Mouse (Mus musculus) adrenal gland, adult 8-10 months (tissue): ENCODE data around the gene AI854703. TPM values are rescaled to one million over a fixed set of nuclear protein-coding genes. Genes with fewer than 3 reads are reported as not detected.
"Not testable (repeated sequence)": the region's sequence is repeated elsewhere in the genome, so short reads cannot be mapped to it uniquely, and the experiment has no call there.

Source experiments
- DNase-seq: peaks from one replicate; pipeline ENCODE4 v3.0.0; 2022
- total RNA-seq, 4 experiments: library from RNA; stranded (reverse); gene quantifications; 2 replicates each; pipeline ENCODE4 v1.2.4; 2022

Gene AI854703
- total RNA-seq, 4 experiments from 2014 or later = 1.9 to 6.3 (median 4.1) TPM

DNA sequence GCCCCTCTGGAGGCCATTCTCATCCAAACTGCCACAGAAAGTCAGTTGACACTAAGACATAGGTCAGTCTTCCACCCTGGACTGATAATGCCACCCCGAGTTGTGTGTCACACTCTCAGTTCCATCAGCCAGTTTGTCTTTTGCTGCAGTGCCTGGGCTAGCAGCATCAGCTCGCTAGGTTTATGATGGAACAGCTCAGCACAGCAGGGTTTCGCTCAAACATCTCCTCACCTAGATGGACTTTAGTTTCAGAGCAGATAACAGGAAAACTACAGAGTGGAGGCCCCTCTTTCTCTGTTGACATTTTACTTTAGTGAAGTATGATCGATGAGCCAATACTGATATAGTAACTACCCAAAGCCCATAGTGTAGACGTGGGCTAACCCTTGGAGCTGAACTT, 11.8 kb upstream of the AI854703 start:
- no peak for DNase-seq

DNA sequence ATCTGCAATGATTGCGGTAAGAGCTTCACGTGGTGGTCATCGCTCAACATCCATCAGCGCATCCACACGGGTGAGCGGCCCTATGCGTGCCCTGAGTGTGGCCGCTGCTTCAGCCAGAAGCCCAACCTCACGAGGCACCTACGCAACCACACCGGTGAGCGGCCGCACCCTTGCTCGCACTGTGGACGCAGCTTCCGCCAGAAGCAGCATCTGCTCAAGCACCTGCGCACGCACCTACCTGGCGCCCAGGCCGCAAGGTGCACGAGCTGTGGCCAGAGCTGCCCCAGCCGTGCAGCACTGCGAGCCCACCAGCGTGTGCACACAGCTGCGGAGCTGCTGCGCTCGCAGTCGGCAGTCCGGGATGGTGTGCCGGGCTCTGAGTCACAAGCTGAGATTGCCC, 6.5 kb upstream of the AI854703 start:
- DNase-seq = no peak

DNA sequence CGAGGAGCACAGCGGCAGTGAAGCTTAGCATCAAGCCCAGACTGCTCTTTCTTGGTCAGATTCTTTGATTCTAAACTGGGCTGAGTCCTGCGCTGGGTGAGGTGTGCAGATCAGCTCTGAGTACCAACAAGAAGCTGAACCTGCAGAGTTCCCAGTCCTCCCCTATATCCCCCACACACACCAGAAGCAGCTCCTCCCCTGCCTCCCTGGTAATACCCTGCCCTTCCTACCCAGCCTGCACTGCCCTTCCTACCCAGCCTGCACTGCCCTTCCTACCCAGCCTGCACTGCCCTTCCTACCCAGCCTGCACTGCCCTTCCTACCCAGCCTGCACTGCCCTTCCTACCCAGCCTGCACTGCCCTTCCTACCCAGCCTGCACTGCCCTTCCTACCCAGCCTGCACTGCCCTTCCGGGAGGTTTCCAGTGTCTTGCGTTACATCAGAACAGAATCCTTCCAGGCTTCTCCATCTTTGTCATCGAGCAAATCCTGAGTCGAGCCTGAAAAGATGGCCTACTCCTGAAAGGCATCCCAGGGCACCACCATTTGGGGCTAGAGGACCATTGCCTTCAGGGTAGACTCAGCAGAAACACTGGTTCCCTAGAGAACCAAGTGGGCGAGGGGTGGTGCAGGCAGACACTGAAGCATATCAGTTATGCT, 4.2 kb upstream of the AI854703 start:
- not testable (repeated sequence) for DNase-seq

DNA sequence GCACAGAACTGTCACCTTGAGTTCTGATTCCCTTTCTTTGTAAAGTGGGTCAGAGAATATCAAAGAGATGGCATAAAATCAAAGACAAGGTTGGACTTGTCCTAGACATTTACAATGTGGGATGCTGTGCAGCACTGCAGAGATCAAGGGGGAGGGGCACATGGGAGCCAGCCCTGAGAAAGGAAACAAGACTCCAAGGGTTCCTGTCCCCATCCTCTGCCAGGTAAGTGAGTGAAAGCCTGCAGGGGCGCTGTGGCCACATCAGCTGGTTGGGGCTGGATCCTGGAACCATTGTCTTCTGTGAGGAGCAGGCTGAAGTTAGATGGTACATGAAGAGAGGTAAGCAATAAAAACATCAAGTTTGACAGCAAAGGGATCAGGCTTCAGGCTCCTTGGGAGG, 3.1 kb upstream of the AI854703 start:
- peak; percentile 53 for DNase-seq

DNA sequence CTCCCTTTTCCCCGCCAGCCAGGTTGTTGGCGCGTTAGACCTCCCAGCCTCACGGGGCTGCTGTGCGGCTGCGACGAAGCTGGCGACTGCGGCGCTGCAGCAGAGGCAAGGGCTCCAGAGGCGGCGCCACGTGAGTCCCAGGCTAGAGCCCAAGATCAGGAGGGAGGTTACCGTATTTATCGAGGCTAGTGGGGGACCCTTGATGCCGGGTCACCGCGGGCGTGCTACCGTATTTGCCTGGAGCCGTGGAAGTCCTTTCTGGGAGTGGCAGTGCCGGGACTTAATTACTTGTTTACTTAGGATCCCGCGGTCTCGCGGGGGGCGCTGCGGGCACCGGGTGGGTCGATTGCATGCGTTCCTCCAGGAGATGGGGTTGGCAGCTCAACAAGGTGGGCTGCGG, 420 bp downstream of the AI854703 start:
- peak; percentile 44 for DNase-seq

DNA sequence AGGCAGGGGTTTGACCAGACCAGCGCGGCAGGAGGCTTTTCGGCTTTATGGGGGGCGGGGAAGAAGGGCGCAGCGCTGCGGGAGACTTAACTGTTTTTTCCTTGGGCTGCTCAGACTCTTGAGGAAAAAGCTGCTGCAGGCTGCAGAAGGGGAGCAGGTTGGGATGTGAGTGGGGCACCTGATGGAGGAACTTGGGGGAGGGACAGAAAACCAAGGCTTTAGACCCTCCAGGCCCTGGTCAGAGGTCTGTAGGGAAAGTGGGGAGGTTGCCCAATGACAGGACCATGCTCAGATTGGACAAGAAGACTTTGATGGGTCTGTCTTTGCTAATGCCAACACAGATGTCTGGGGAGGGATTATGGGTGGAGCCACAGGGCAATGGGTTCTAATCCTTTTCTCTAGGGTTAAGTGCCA, 954 bp downstream of the AI854703 start:
- no peak for DNase-seq

DNA sequence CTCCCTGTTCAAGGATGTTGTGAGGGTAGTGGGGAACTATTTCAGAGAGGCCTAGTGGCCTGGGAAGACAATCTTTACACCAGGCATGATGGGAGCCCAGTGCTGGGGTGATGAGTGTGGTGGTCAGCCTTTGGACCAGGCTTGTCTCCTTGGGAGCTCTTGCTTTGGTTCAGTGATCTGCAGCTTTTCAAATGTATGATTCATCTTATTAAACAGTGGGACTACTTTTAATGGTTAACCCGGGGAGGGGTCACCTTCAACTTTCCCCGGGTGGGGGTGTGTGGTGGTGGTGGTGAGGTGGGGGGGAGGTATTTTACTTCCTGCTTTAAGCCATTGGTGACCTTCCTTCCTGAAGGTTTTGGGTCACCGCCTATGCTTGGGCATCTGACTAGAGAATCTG, 1.8 kb downstream of the AI854703 start:
- DNase-seq = no peak

DNA sequence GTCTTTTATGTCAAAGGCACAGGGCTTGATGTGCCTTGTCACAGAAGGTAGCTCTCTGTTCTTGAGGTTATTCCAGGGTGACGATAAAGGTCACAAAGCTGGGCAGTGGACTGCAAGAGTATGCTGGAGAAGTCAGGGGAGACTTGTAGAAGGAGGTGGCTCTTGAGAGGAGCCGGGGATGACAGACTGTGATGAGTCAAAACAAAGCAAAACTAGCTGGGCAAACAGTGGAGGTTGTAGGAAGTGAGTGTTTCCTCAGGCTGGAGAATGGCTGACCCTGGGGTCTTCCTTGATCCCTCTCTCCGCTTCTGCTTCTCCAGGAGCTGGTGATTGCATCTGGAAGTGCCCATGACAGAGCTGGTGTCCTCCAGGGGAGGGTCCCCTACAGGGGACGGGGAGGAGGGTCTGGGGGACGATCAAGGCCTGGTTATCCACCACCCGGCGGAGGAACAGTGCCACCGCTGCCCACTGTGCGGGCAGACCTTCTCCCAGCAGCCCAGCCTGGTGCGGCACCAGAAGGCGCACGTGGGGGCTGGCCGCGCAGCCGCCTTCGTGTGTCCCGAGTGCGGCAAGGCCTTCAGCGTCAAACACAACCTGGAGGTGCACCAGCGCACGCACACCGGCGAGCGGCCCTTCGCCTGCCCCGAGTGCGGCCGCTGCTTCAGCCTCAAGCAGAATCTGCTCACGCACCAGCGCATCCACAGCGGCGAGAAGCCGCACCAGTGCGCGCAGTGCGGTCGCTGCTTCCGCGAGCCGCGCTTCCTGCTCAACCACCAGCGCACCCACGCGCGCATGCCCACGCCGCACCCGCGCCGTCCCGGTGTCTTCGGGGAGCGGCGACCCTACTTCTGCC, 2.5 kb downstream of the AI854703 start:
- no peak for DNase-seq

DNA sequence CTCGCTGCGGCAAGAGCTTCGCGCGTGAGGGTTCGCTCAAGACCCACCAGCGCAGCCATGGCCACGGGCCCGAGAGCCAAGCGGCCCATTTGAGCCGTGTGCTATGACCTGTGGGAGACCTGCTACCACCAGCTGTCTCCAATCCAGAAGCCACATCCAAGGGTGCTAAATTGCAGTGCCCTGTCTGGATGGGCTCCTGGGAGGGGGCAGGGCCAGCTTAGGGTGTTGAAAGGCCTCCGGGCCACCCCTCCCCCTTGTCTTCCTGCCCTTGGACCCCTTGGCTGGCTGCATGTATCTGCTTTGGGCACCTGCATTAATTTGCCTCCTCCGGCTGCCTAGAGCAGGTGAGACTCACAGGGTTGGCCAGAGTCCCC, 3.1 kb downstream of the AI854703 start:
- no peak for DNase-seq

DNA sequence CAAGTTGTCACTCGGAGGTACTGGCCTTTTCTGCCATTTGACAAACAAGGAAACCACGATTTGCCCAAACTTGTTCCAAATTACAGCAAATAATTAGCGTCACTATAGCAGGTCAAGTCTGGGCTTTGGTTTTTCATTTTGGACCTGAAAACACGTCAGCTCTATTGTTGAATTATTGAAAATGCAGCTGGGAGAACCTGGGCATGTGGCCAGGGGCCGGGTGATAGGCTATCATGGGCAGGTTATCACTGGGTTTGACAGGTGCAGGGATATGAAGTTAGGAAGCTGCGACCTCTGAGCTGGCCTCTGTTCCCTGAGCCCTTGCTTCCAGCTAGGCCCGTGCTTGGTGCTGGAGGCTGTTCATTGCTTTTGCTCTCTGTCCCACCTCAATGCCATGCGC, 4.3 kb downstream of the AI854703 start:
- no peak for DNase-seq

DNA sequence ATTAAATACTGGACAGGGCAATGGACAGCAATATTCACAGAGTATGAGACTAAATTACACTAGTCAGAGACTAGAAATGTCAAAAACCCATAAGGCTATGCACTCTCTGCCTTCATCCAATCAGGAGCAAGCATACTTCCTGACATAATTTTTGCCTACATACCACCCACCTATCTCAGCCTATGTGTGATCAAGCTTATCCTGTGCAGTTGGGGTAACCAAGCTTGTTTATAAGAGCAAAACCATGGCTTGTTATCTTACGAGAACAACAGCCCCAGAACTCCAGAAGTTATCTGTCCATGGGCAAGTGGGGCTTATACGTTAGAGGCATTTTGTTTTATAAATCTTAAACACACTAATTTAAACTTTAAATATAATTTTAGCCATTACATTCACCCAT, 8.5 kb downstream of the AI854703 start:
- DNase-seq = no peak

DNA sequence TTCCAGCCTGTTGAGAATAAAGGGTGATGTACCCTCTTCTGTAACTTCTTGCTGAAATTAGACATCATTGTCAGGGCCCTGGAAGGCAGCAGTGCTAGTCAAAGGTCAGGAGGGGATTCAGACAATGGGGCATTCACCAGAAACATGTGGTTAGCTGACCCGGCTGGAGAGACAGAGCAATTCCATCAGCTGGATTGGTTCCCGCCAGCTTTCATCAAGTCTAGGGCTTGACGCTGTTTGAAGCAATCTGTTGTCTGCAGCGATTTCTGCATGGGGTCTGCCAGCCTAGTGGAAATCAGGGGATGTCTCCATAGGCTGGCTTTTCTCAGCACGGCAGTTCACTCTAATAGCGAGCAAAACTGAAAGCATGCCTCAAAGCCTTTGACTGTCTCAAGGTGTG, 10.0 kb downstream of the AI854703 start:
- no peak for DNase-seq

DNA sequence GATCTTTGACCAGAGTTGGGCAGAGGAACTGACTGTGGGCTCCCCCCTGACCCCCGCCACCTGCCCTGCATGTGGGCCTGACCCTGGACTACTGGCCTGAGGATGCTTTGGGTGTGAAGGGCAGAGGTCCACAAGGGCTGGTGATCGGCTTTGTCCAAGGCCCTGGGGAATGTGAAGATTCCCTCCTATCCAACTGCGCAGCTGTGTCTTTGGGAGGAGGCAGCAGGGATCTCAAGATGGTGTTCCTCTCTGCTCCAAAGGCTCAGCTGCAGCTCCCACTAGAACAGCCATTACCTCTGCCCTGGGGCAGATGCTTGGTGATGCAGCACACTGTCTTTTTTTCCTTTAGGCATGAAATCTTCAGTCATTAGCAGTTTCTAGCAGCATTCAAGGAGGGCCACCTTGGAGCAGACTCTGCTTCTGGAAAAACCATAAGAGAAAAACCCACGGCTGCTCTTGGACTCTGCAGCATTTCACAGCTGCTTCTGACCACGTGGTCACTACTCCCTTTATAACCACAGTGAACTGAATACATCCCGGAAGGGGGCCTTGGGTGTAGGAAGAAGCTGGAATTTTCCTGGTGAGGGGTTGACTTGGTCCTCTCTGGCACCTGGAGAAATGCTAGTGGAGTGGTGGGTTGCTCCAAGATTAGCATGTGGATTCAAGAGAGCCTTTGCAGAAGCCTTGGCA, 11.4 kb downstream of the AI854703 start:
- no peak for DNase-seq

DNA sequence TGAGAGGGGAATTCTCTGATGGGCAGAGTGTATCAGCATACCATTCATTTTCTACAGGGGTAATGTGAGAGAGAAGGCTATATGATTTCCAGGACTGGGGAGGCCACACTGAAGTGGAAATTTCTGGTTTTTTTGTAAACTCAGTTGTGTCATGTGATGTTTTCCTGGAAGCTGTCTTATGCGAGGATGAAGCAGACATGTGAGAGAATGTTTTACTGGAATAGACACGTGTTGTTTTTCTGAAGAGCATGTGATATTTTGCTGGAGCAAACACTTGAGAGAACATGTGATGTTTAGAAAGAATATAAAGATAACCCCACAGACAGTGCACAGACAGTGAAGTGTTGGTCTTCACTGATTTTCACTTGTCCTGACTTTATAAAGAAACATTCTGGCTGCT, 12.0 kb downstream of the AI854703 start:
- DNase-seq = no peak

DNA sequence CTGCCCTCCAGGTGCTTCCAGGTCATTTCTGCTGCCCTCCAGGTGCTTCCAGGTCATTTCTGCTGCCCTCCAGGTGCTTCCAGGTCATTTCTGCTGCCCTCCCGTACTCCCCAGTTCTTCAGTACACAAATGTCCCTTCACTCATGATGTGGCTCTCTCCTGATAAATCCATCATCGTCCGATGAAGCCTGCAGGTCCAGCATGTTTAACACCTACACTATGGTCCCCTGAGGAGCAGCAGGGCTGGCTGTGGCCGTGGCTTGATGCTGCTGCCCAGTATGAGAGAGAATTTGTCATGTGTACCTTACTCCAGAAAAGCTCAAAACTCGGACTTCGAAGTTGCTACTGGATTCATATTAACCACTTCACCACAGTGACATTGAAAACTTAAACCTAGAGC, 14.8 kb downstream of the AI854703 start:
- no peak for DNase-seq

DNA sequence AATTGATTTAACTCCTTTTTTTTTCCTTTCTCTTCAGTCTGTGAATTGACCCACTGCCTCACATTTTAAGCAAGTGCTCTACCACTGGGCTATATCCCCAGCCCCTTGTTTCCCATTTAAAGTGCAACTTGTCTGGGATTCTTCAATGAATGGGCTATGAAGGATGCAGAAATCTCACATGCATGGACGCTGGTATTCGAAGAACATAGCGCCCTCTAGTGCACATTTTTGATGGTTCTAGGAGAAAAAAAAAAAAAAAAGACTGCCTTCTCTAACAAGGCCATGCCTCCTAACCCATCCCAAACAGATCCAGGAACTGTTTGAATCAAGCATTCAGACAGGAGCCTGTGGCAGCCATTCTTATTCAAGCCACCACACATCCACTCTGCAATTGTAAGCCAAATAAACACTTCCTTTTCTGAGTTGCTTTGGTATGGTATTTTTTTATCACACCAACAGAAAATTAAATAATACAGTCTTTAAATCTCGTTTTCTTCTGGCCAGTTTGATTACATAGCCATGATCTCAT, 16.3 kb downstream of the AI854703 start:
- DNase-seq = no peak

DNA sequence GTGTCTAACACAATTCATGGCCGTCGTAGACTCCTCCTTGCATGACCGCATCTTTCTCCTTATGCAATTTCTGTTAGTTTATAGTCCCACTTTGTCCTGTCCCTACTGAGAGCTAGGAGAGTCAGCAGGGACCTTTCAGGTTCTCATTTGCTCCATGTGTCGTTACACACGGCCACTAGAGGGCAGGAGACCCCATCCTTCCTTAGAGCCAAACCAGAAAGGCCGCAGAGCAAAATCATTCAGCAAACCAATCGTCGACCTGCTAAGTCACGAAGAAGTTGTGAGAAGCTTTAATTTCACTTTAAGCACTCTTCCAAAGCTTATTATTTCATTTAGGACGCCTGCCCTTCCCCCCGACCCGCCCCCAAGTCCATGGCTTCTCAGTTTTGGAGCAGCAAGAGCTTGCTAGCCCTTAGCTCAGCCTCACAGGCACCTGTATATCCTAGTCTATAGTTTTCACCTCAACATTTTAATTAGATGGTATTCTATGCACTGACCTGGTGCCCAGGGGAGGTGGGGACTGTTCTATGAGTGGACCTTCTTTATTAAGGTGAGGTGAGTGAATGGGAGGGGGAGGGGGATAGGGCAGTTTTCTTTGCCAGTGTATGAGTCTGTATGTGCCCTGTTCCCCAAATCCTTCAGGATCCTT, 19.2 kb downstream of the AI854703 start:
- DNase-seq = peak; percentile 45

DNA sequence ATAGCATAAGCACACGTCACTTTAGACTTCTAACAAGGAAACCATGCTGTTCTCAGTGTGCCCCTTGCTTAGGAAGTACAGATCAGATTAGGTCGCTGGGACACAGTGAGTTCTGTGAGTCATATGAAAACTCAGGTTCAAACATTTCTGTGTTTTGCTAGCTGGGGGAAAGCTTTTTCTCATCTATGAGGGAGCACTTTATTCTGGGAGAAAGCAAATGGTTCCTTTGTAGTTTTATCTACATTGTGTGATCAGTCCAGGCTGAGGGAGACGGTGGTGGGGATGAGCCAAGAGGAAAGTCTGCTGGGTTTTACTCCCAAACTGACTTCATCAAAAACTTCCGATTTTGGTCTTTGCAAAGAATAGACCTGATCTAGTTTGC, 19.7 kb downstream of the AI854703 start:
- no peak for DNase-seq

DNA sequence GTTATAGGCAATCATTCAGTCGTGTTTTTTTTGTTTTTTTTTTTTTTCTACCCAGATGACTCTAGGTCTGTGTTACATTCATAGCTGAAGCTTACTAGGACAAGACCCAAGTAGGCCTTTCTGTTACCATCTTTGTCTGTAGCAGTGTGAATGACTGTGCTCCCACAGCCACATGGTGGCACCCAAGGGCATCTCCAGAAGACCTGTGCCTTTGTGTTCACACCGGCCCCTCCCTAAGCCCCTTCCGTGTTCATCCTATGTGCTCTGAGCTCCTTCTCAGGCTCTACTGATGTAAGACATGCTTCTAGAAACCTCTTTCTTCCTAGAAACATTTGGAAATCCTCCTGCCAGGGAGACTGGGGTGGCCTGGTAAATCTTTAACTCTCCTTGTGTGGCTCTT, 20.4 kb downstream of the AI854703 start, which contains the start of gene Gimap8:
Gene Gimap8 (plus strand): TSS at position 240 of the 400 bp plus-strand sequence.
- no peak for DNase-seq

DNA sequence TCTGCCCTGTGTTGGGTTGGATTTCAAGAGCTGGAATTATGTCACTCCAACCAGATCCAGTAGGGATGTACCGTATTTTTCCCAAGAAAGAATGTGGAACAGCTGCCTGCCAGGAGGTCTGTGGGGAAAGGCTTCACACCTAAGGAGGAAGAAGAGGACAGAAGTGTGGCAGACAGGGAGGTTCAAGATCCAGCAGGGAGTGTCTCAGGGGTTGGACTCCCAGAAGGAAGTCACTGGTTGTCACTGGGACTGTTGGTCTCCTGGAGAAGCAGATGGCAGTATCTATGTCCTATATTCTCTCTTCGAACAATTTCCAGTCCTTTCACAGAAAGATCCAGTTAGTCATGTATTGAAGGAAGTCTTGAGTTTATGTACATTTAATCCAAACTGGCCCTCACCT, 21.0 kb downstream of the AI854703 start:
- DNase-seq = no peak

DNA sequence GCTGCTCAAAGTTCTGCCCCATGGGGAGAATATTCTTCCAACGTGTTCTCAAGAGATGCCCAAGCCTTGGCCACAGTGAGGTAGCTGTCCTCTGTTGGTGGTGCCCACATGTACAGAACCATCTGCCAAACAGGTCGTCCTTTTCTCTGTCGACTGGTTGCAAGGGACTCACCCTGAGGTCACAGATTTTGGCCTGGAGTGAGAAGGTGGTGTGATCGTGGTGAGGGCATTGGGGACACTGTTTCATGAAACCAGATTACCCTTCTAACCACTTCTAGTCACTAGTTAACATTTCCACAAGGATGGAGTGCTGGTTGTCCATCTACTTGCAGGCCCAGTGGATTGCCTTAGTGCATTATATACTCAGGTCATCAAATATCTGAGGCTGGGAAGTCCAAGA, 22.2 kb downstream of the AI854703 start:
- DNase-seq = no peak

DNA sequence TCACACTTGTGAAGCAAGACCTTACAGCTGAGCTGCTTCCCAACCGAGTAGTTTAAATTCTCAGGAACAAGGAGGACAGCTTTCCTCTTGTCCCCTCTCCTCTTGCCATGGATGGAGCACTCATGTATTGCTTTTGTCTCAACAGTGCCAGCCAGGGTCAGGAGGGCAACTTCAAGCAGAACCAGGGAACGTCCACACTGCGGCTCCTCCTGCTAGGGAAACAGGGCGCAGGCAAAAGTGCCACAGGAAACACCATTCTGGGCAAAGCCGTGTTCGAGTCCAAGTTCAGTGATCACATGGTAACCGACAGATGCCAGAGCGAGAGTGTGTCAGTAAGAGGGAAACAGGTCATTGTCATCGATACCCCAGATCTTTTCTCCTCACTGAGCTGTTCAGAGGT, 23.5 kb downstream of the AI854703 start:
- DNase-seq = no peak

DNA sequence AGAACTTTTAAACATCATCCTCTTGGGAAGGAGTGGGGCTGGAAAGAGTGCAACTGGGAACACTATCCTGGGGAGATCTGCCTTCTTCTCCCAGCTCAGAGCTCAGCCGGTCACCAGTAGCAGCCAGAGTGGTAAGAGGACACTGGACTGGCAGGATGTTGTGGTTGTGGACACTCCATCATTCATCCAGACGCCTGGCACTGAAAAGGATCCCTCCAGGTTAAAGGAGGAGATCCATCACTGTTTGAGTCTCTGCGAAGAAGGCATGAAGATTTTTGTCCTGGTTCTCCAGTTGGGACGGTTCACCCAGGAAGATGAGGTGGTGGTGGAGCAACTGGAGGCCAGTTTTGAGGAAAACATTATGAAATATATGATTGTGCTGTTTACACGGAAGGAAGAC, 32.2 kb downstream of the AI854703 start:
- no peak for DNase-seq
